Mouse (Mus musculus) neural tube, embryonic 11.5 days (tissue): ENCODE results near the gene Tmem246. TPM values are rescaled to one million over a fixed set of nuclear protein-coding genes. Genes with fewer than 3 reads are reported as not detected.

ENCODE experiments used
- ATAC-seq: fragments of 200-750 bp; cut with Nextera tagmentation; 2 replicates; pipeline ENCODE4 v1.8.0; 2017; ENCODE audit warnings: moderate number of reproducible peaks, mild to moderate bottlenecking, moderate TSS enrichment, moderate library complexity; ENCODE audit not compliant: insufficient read depth, low FRiP score, low TSS enrichment
- DNase-seq: peaks from one replicate; pipeline ENCODE4 v3.0.0-alpha.2; 2015; ENCODE audit warnings: low spot score
- H3K27ac ChIP-seq: fragments of 300-500 bp; sonication (generic); 2 replicates; pipeline ENCODE4 v1.5.1; 2014; ENCODE audit warnings: low read depth, mild to moderate bottlenecking, low read length
- H3K27me3 ChIP-seq: fragments of 300-500 bp; sonication (generic); 2 replicates; pipeline ENCODE4 v1.6.1; 2014; ENCODE audit warnings: mild to moderate bottlenecking, low read length, mixed read lengths; ENCODE audit not compliant: control insufficient read depth, insufficient read depth
- H3K36me3 ChIP-seq: fragments of 300-500 bp; sonication (generic); 2 replicates; pipeline ENCODE4 v1.6.1; 2014; ENCODE audit warnings: mild to moderate bottlenecking, low read length, moderate library complexity, mixed read lengths; ENCODE audit not compliant: control insufficient read depth, insufficient read depth
- H3K4me1 ChIP-seq: fragments of 300-500 bp; sonication (generic); 2 replicates; pipeline ENCODE4 v1.6.1; 2014; ENCODE audit warnings: low read length, mixed read lengths; ENCODE audit not compliant: control insufficient read depth, insufficient read depth
- H3K4me2 ChIP-seq: fragments of 300-500 bp; sonication (generic); 2 replicates; pipeline ENCODE4 v1.6.1; 2014; ENCODE audit warnings: low read depth, mild to moderate bottlenecking, moderate library complexity
- H3K4me3 ChIP-seq: fragments of 300-500 bp; sonication (generic); 2 replicates; pipeline ENCODE4 v1.5.1; 2014; ENCODE audit warnings: low read depth, low read length
- H3K9ac ChIP-seq: fragments of 300-500 bp; sonication (generic); 2 replicates; pipeline ENCODE4 v1.6.1; 2014; ENCODE audit warnings: mild to moderate bottlenecking, low read length
- H3K9me3 ChIP-seq: fragments of 300-500 bp; sonication (generic); 2 replicates; pipeline ENCODE4 v1.6.1; 2016; ENCODE audit warnings: low read length; ENCODE audit not compliant: control insufficient read depth
- WGBS: fragments of 180-500 bp; shearing (Covaris S2); extraction: QIAGEN DNeasy Blood & Tissue Kit; methylation state at CpG from one replicate; pipeline ENCODE4 v1.1.7; 2014; 5-methylcytosine and 5-hydroxymethylcytosine counted together
- polyA plus RNA-seq: library from polyadenylated mRNA; unstranded; fragments of >200 nt; fragmentation: Nextera tagmentation; extraction: Ambion mirVana; gene quantifications from 2 replicates; pipeline ENCODE4 v1.2.1, GENCODE M21; 2014

The Tmem246 gene
- polyA plus RNA-seq, 1 experiment from 2014 or later: 20.3 TPM

- peaks cover 4% of the 10 kb centered on the region; the same call in 1 of the 2 replicates for H3K36me3 ChIP-seq
- ATAC-seq: no peak
- no peak overlapping the region for H3K27ac ChIP-seq
- H3K4me3 ChIP-seq: no peak overlapping the region
- H3K9ac ChIP-seq: no peak overlapping the region
- no peak for DNase-seq
- H3K4me1 ChIP-seq: no peaks in the 10 kb centered on the region
- no peak overlapping the region for H3K4me2 ChIP-seq
- WGBS: 81% methylated on average over 2 of the region's 2 CpGs
- no peaks in the 10 kb centered on the region for H3K27me3 ChIP-seq
- no peaks in the 10 kb centered on the region for H3K9me3 ChIP-seq
These were observed 7.5 kb downstream of the Tmem246 start for GRCm38 (mm10) chr4:49590152-49590551.

- H3K4me1 ChIP-seq: no peaks in the 10 kb centered on the region
- DNase-seq (no peak), ATAC-seq (no peak)
- no peak overlapping the region for H3K27ac ChIP-seq
- peaks cover 4% of the 10 kb centered on the region; the same call in 1 of the 2 replicates for H3K36me3 ChIP-seq
- no peak overlapping the region for H3K4me3 ChIP-seq
- no peak overlapping the region for H3K4me2 ChIP-seq
- no peaks in the 10 kb centered on the region for H3K27me3 ChIP-seq
- H3K9me3 ChIP-seq: no peaks in the 10 kb centered on the region
- H3K9ac ChIP-seq: no peak overlapping the region
- WGBS: 89% methylated on average over 10 of the region's 10 CpGs
These were observed 10.9 kb downstream of the Tmem246 start for GRCm38 (mm10) chr4:49586811-49587210.

GRCm38 (mm10) chr4:49585524-49586101, 12.1 kb downstream of the Tmem246 start:
- 89% methylated on average over 7 of the region's 7 CpGs for WGBS
- Histone ChIP-seq H3K4me3 (no peak overlapping the region), H3K27me3 (no peaks in the 10 kb centered on the region), H3K4me1 (no peaks in the 10 kb centered on the region), H3K9me3 (no peaks in the 10 kb centered on the region), H3K9ac (no peak overlapping the region), H3K27ac (no peak overlapping the region), H3K4me2 (no peak overlapping the region), H3K36me3 (peaks cover 4% of the 10 kb centered on the region; the same call in 1 of the 2 replicates)
- ATAC-seq (no peak), DNase-seq (no peak)

- no peak overlapping the region for H3K4me3 ChIP-seq
- H3K4me2 ChIP-seq: no peak overlapping the region
- 83% methylated on average over 14 of the region's 14 CpGs for WGBS
- ATAC-seq: no peak
- DNase-seq: no peak
- no peaks in the 10 kb centered on the region for H3K9me3 ChIP-seq
- peaks cover 4% of the 10 kb centered on the region; the same call in 1 of the 2 replicates for H3K36me3 ChIP-seq
- no peaks in the 10 kb centered on the region for H3K27me3 ChIP-seq
- H3K9ac ChIP-seq: no peak overlapping the region
- H3K4me1 ChIP-seq: no peaks in the 10 kb centered on the region
- H3K27ac ChIP-seq: no peak overlapping the region
These were observed 13.5 kb downstream of the Tmem246 start for GRCm38 (mm10) chr4:49583965-49584831.

GRCm38 (mm10) chr4:49581256-49581655, 16.4 kb downstream of the Tmem246 start:
- Histone ChIP-seq H3K4me3 (no peak overlapping the region), H3K27ac (no peak overlapping the region), H3K9ac (no peak overlapping the region), H3K36me3 (peaks cover 4% of the 10 kb centered on the region; the same call in 1 of the 2 replicates), H3K9me3 (no peaks in the 10 kb centered on the region), H3K27me3 (no peaks in the 10 kb centered on the region), H3K4me2 (no peak overlapping the region), H3K4me1 (no peaks in the 10 kb centered on the region)
- ATAC-seq: no peak
- 48% methylated on average over 4 of the region's 4 CpGs for WGBS
- DNase-seq: no peak

GRCm38 (mm10) chr4:49572194-49572593, 25.5 kb downstream of the Tmem246 start:
- DNase-seq (no peak), ATAC-seq (no peak)
- no peaks in the 10 kb centered on the region for H3K9me3 ChIP-seq
- no peak overlapping the region for H3K9ac ChIP-seq
- no peaks in the 10 kb centered on the region for H3K4me1 ChIP-seq
- no peak overlapping the region for H3K4me2 ChIP-seq
- H3K4me3 ChIP-seq: no peak overlapping the region
- H3K27me3 ChIP-seq: no peaks in the 10 kb centered on the region
- H3K27ac ChIP-seq: no peak overlapping the region
- 94% methylated on average over 4 of the region's 4 CpGs for WGBS
- no peaks in the 10 kb centered on the region for H3K36me3 ChIP-seq

GRCm38 (mm10) chr4:49567613-49568012, 30.1 kb downstream of the Tmem246 start:
- no peaks in the 10 kb centered on the region for H3K27me3 ChIP-seq
- no peak overlapping the region for H3K9ac ChIP-seq
- DNase-seq (peak; percentile 40), ATAC-seq (peak; percentile 65)
- H3K4me2 ChIP-seq: no peak overlapping the region
- no peak overlapping the region for H3K4me3 ChIP-seq
- no peaks in the 10 kb centered on the region for H3K9me3 ChIP-seq
- no peaks in the 10 kb centered on the region for H3K4me1 ChIP-seq
- WGBS: 24% methylated on average over 3 of the region's 3 CpGs
- no peaks in the 10 kb centered on the region for H3K36me3 ChIP-seq
- no peak overlapping the region for H3K27ac ChIP-seq

GRCm38 (mm10) chr4:49559915-49560772, 37.5 kb downstream of the Tmem246 start:
- Histone ChIP-seq H3K4me2 (no peak overlapping the region), H3K4me1 (no peaks in the 10 kb centered on the region), H3K27ac (no peak overlapping the region), H3K4me3 (no peak overlapping the region), H3K36me3 (no peaks in the 10 kb centered on the region), H3K27me3 (no peaks in the 10 kb centered on the region), H3K9ac (no peak overlapping the region), H3K9me3 (no peaks in the 10 kb centered on the region)
- DNase-seq: no peak
- 73% methylated on average over 20 of the region's 20 CpGs for WGBS
- ATAC-seq: no peak
